Mouse (Mus musculus) kidney, postnatal 14 days (tissue): ENCODE data around the gene Hes3.
A peak's percentile ranks its signal among the peaks of the same experiment; 100 is the strongest.

ENCODE experiments used
- DNase-seq: peaks from one replicate; pipeline ENCODE4 v3.0.0; 2022; ENCODE audit warnings: mixed read lengths

Hes3 gene

GRCm38 (mm10) chr4:152304685-152305084 lies 13.2 kb upstream of the Hes3 start:
- no peak for DNase-seq

- peak; percentile 64 for DNase-seq
Measured at GRCm38 (mm10) chr4:152303172-152303571, 11.7 kb upstream of the Hes3 start.

GRCm38 (mm10) chr4:152302012-152302411 lies 10.6 kb upstream of the Hes3 start:
- DNase-seq, result peak; percentile 58

GRCm38 (mm10) chr4:152300375-152300774 lies 8.9 kb upstream of the Hes3 start:
- no peak for DNase-seq

- no peak for DNase-seq
Measured at GRCm38 (mm10) chr4:152298836-152299235, 7.4 kb upstream of the Hes3 start.

GRCm38 (mm10) chr4:152296874-152297861 lies 5.7 kb upstream of the Hes3 start, which contains the start of gene Icmt:
Gene Icmt, plus strand, starts transcription at chr4:152297227.
- peak; percentile 100 for DNase-seq

- DNase-seq, result no peak
Measured at GRCm38 (mm10) chr4:152296371-152296770, 4.9 kb upstream of the Hes3 start.

- DNase-seq, result no peak
Measured at GRCm38 (mm10) chr4:152295916-152296315, 4.5 kb upstream of the Hes3 start.

GRCm38 (mm10) chr4:152294188-152294929 lies 2.9 kb upstream of the Hes3 start:
- DNase-seq, result peak; percentile 53

- no peak for DNase-seq
Measured at GRCm38 (mm10) chr4:152292102-152292765, 772 bp upstream of the Hes3 start.

- no peak for DNase-seq
Measured at GRCm38 (mm10) chr4:152290991-152291390, 471 bp downstream of the Hes3 start.

GRCm38 (mm10) chr4:152290385-152290784 lies 1.1 kb downstream of the Hes3 start:
- no peak for DNase-seq

- DNase-seq, result no peak
Measured at GRCm38 (mm10) chr4:152288398-152288945, 3.0 kb downstream of the Hes3 start.

GRCm38 (mm10) chr4:152287317-152288120 lies 3.9 kb downstream of the Hes3 start:
- no peak for DNase-seq

GRCm38 (mm10) chr4:152286887-152287286 lies 4.6 kb downstream of the Hes3 start:
- DNase-seq, result peak; percentile 83

GRCm38 (mm10) chr4:152286183-152286582 lies 5.3 kb downstream of the Hes3 start:
- no peak for DNase-seq

- peak; percentile 71 for DNase-seq
Measured at GRCm38 (mm10) chr4:152285505-152285904, 6.0 kb downstream of the Hes3 start.

GRCm38 (mm10) chr4:152283186-152283950 lies 8.1 kb downstream of the Hes3 start:
- peak; percentile 89 for DNase-seq

- DNase-seq, result no peak
Measured at GRCm38 (mm10) chr4:152282721-152283120, 8.7 kb downstream of the Hes3 start.

GRCm38 (mm10) chr4:152281601-152282000 lies 9.9 kb downstream of the Hes3 start:
- DNase-seq, result no peak

GRCm38 (mm10) chr4:152278986-152279385 lies 12.5 kb downstream of the Hes3 start:
- no peak for DNase-seq
